Mouse (Mus musculus) thymus, adult 2 months (tissue): Measurements from ENCODE around the gene 1810009A15Rik. TPM values are rescaled to one million over a fixed set of nuclear protein-coding genes. Genes with fewer than 3 reads are reported as not detected.

Experiments
- DNase-seq: peaks from one replicate; pipeline ENCODE4 v3.0.0; 2021
- H3K27ac ChIP-seq: fragments of 200-500 bp; 2 replicates; pipeline ENCODE4 v1.5.1; 2012; ENCODE audit warnings: low read length, control low read depth; ENCODE audit not compliant: control insufficient read depth, insufficient read depth
- H3K27me3 ChIP-seq: fragments of 200-500 bp; 2 replicates; pipeline ENCODE4 v1.6.1; 2012; ENCODE audit warnings: mild to moderate bottlenecking, low read length, moderate library complexity, mixed read lengths; ENCODE audit not compliant: control insufficient read depth, insufficient read depth
- H3K36me3 ChIP-seq: fragments of 200-500 bp; 2 replicates; pipeline ENCODE4 v1.6.1; 2012; ENCODE audit warnings: mild to moderate bottlenecking, low read length, moderate library complexity; ENCODE audit not compliant: control insufficient read depth, insufficient read depth
- H3K4me1 ChIP-seq: fragments of 200-500 bp; replicated peaks from 2 replicates; pipeline ENCODE4 v1.6.1; 2012; ENCODE audit warnings: low read length; ENCODE audit not compliant: control insufficient read depth, insufficient read depth
- H3K4me3 ChIP-seq: fragments of 200-500 bp; 2 replicates; pipeline ENCODE4 v1.5.1; 2012; ENCODE audit warnings: mild to moderate bottlenecking, low read length, control low read depth, moderate library complexity; ENCODE audit not compliant: control insufficient read depth, insufficient read depth
- CTCF ChIP-seq: fragments of 200-500 bp; IDR thresholded peaks from 2 replicates; pipeline ENCODE4 v1.5.1; 2012; ENCODE audit warnings: mild to moderate bottlenecking, control low read depth, low read length, moderate library complexity, borderline replicate concordance; ENCODE audit not compliant: control insufficient read depth, poor library complexity, insufficient read depth; ENCODE audit errors: extremely low read depth
- POLR2A ChIP-seq: fragments of 200-500 bp; IDR thresholded peaks from 2 replicates; pipeline ENCODE4 v1.6.1; 2012; ENCODE audit warnings: mild to moderate bottlenecking, low read length, control low read depth, moderate library complexity; ENCODE audit not compliant: control insufficient read depth, poor library complexity, insufficient read depth; ENCODE audit errors: extremely low read depth
- WGBS: fragments of 180-500 bp; shearing (Covaris S2); methylation state at CpG from one replicate; pipeline ENCODE4 v1.1.7; 2018; 5-methylcytosine and 5-hydroxymethylcytosine counted together
- polyA plus RNA-seq: library from polyadenylated mRNA; depleted of rRNA; stranded (reverse); fragments of >200 nt; gene quantifications from 2 replicates; pipeline ENCODE4 v1.2.3, GENCODE M21; 2012; rRNA removed

Gene 1810009A15Rik
- polyA plus RNA-seq, 1 experiment = 19.1 TPM

DNA sequence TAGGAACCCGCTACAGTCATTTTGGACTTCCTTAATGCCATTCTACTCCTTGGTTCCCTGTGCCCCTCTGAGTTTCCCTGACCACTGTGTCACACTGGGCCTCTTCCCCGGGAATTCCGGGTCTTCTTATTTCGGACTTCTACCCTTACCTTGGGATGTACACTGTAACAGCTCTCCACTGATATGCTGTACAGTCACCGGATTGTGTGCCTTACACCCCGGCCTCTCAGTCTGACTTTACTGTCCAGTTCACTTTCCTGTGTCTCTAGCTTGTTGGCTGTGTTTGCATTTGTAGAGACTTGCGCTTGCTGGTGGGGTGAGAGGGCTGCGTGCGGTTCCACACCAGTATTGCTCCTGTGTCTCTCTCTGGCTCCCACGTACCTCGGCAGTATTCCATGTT, 41.5 kb downstream of the 1810009A15Rik start:
- Histone ChIP-seq H3K4me1 (peaks cover 15% of the 10 kb centered on the region), H3K4me3 (peak overlapping the region; percentile 82), H3K27me3 (no peaks in the 10 kb centered on the region), H3K36me3 (peaks cover 4% of the 10 kb centered on the region; the same call in 1 of the 2 replicates), H3K27ac (no peak overlapping the region)
- DNase-seq = no peak
- WGBS = 19% methylated on average over 11 of the region's 11 CpGs
- no peak for TF ChIP-seq POLR2A
- no peak for TF ChIP-seq CTCF

DNA sequence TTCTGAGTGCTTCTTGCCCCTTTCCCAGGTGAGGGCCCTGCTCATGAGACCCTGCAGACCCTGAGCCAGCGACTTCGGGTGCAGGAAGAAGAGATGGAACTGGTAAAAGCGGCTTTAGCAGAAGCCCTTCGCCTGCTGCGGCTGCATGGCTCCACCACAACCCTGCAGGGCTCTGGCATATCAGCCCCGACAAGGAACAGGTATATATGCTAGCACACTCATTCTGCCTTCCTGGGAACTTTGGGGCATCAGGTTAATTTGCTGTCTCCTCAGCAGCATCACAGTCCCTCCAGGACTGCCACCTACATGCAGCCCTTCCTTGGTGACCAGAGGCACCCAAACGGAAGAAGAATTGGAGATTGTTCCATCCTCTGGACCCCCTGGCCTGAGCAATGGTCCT, 42.1 kb downstream of the 1810009A15Rik start:
- TF ChIP-seq POLR2A (no peak), CTCF (no peak)
- H3K4me1 ChIP-seq = peaks cover 15% of the 10 kb centered on the region
- no peaks in the 10 kb centered on the region for H3K27me3 ChIP-seq
- no peak overlapping the region for H3K4me3 ChIP-seq
- no peak for DNase-seq
- H3K36me3 ChIP-seq = peaks cover 4% of the 10 kb centered on the region; the same call in 1 of the 2 replicates
- H3K27ac ChIP-seq = no peak overlapping the region
- WGBS = 89% methylated on average over 7 of the region's 7 CpGs

DNA sequence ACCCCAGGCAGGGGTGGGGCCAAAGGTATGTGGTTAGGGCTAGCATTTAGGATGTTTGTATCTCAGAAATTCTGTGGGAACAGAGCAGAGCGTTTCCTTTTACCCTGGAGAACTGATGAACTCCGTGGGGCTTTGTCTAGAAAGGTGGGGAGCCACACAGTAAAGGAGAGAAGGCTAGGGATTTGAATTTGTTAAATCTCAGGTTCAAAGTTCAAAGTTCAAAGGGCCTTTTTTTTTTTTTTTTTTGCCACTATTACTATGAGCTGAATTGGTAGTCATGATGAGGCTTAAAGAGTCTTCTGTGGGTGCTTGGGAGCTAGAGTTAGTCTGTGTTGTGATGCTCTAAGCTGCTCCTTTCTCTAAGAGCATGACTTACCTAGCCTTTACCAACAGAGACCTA, 48.1 kb downstream of the 1810009A15Rik start:
- no peak overlapping the region for H3K27ac ChIP-seq
- H3K4me1 ChIP-seq = peaks cover 9% of the 10 kb centered on the region
- H3K36me3 ChIP-seq = peaks cover 10% of the 10 kb centered on the region; the same call in 1 of the 2 replicates
- no peak overlapping the region for H3K4me3 ChIP-seq
- no peak for TF ChIP-seq POLR2A
- no peak for TF ChIP-seq CTCF
- 94% methylated on average over 2 of the region's 2 CpGs for WGBS
- no peaks in the 10 kb centered on the region for H3K27me3 ChIP-seq
- DNase-seq = no peak

Other genes starting within 250 kb of the 1810009A15Rik start
- 0.01 and 0.05 TPM in 2 replicates for gene Chrm1, start 225.1 kb upstream of the 1810009A15Rik start, polyA plus RNA-seq
- 154 and 165 TPM in 2 replicates for gene Slc3a2, start 165.5 kb upstream of the 1810009A15Rik start, polyA plus RNA-seq
- 49.2 and 54.7 TPM in 2 replicates for gene Wdr74, start 153.0 kb upstream of the 1810009A15Rik start, polyA plus RNA-seq
- not detected in 2 replicates for gene 1700092M07Rik, start 148.1 kb upstream of the 1810009A15Rik start, polyA plus RNA-seq
- 128 and 137 TPM in 2 replicates for gene Stx5a, start 147.4 kb upstream of the 1810009A15Rik start, polyA plus RNA-seq
- gene Nxf1, start 131.8 kb upstream of the 1810009A15Rik start, polyA plus RNA-seq = 170 and 191 TPM in 2 replicates
- 277 and 363 TPM in 2 replicates for gene Tmem223, start 117.9 kb upstream of the 1810009A15Rik start, polyA plus RNA-seq
- gene Tmem179b, start 114.4 kb upstream of the 1810009A15Rik start, polyA plus RNA-seq = 168 and 197 TPM in 2 replicates
- 24.9 and 28.7 TPM in 2 replicates for gene Taf6l, start 102.4 kb upstream of the 1810009A15Rik start, polyA plus RNA-seq
- gene Polr2g, start 90.3 kb upstream of the 1810009A15Rik start, polyA plus RNA-seq = 77.0 and 77.1 TPM in 2 replicates
- 3.0 and 3.2 TPM in 2 replicates for gene Zbtb3, start 86.3 kb upstream of the 1810009A15Rik start, polyA plus RNA-seq
- gene Ttc9c, start 69.5 kb upstream of the 1810009A15Rik start, polyA plus RNA-seq = 36.1 and 37.5 TPM in 2 replicates
- 29.3 and 34.3 TPM in 2 replicates for gene Hnrnpul2, start 68.8 kb upstream of the 1810009A15Rik start, polyA plus RNA-seq
- 1.5 and 1.6 TPM in 2 replicates for gene AC129217.1, start 59.1 kb upstream of the 1810009A15Rik start, polyA plus RNA-seq
- gene Bscl2, start 51.4 kb upstream of the 1810009A15Rik start, polyA plus RNA-seq = 136 and 153 TPM in 2 replicates
- gene Gng3, start 49.7 kb upstream of the 1810009A15Rik start, polyA plus RNA-seq = 0.15 TPM in 1 of 2 replicates, not detected in the other
- gene Lrrn4cl, start 38.1 kb upstream of the 1810009A15Rik start, polyA plus RNA-seq = 1.2 and 1.3 TPM in 2 replicates
- 108 and 119 TPM in 2 replicates for gene Ubxn1, start 17.4 kb upstream of the 1810009A15Rik start, polyA plus RNA-seq
- gene Uqcc3, start 7.9 kb upstream of the 1810009A15Rik start, polyA plus RNA-seq = 38.7 and 39.2 TPM in 2 replicates
- 2.4 and 3.0 TPM in 2 replicates for gene Lbhd1, start 5.1 kb upstream of the 1810009A15Rik start, polyA plus RNA-seq
- not detected in 2 replicates for gene Gm49403, start 4.9 kb upstream of the 1810009A15Rik start, polyA plus RNA-seq
- gene Gm49416, start 73 bp downstream of the 1810009A15Rik start, polyA plus RNA-seq = not detected in 2 replicates
- gene Ints5, start 4.2 kb downstream of the 1810009A15Rik start, polyA plus RNA-seq = 51.9 and 56.0 TPM in 2 replicates
- 203 and 219 TPM in 2 replicates for gene Ganab, start 9.2 kb downstream of the 1810009A15Rik start, polyA plus RNA-seq
- 102 and 106 TPM in 2 replicates for gene B3gat3, start 31.5 kb downstream of the 1810009A15Rik start, polyA plus RNA-seq
- gene Rom1, start 40.5 kb downstream of the 1810009A15Rik start, polyA plus RNA-seq = 11.9 and 13.5 TPM in 2 replicates
- 72.3 and 73.1 TPM in 2 replicates for gene Eml3, start 40.7 kb downstream of the 1810009A15Rik start, polyA plus RNA-seq
- 79.6 and 92.0 TPM in 2 replicates for gene Mta2, start 53.0 kb downstream of the 1810009A15Rik start, polyA plus RNA-seq
- gene Tut1, start 65.0 kb downstream of the 1810009A15Rik start, polyA plus RNA-seq = 39.4 and 42.0 TPM in 2 replicates
- 251 and 292 TPM in 2 replicates for gene Eef1g, start 78.2 kb downstream of the 1810009A15Rik start, polyA plus RNA-seq
- 6.0 and 7.9 TPM in 2 replicates for gene Ahnak, start 100.4 kb downstream of the 1810009A15Rik start, polyA plus RNA-seq
- gene Scgb1a1, start 199.1 kb downstream of the 1810009A15Rik start, polyA plus RNA-seq = 65.9 and 174 TPM in 2 replicates
- 5.9 and 8.8 TPM in 2 replicates for gene Asrgl1, start 246.8 kb downstream of the 1810009A15Rik start, polyA plus RNA-seq